Mouse (Mus musculus): ENCODE measurements around the gene Diaph2.
"Not testable (repeated sequence)": the region's sequence is repeated elsewhere in the genome, so short reads cannot be mapped to it uniquely, and the experiment has no call there.

Gene Diaph2

DNA sequence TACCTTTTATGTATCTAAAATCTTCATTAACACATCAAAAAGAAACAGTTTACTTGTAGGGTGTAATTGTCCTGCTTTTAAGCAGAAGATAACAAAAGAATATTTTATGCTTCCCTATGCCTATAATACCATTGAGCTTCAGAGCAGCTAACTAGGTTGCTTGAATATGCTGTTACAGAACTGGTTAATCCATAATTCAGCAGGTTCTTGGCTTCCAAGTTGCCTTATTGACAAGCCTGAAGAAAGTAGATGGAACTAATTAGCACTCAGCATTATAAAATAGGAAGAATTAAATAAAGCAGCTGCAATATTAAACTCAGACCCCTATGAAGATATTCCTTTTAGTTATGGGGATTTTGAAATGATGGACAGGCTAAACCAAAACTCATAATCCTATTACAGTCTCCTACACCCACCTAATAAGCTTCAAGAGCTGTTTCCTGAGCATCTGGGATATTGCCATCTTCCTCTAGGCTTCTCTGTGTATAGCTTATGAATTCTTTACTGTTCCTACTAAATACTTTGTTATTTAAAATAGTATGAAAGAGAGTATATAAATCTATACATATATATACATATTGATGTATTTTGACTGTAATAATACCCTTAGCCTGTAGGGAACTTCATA is 601.4 kb downstream of the Diaph2 start:
- no peak for DNase-seq

DNA sequence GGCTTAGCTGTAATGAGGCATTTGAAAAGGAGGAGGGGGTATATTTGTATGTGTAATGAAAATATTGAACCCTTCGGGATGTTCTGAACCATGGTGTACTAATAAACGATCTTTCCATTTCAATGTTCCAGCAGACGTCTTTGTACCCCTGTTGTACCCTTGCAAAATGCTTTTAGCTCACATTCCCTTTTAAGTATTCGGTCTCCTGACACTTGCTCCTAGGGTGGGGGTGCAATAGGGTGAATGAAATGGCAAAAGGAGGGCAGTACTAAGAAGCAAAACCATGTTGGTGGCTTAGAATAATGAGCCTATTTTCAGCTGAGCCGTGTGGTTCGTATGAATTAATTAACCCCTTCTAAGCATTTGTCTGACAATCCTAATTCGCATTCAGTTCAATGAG is 601.9 kb downstream of the Diaph2 start:
- DNase-seq = no peak

DNA sequence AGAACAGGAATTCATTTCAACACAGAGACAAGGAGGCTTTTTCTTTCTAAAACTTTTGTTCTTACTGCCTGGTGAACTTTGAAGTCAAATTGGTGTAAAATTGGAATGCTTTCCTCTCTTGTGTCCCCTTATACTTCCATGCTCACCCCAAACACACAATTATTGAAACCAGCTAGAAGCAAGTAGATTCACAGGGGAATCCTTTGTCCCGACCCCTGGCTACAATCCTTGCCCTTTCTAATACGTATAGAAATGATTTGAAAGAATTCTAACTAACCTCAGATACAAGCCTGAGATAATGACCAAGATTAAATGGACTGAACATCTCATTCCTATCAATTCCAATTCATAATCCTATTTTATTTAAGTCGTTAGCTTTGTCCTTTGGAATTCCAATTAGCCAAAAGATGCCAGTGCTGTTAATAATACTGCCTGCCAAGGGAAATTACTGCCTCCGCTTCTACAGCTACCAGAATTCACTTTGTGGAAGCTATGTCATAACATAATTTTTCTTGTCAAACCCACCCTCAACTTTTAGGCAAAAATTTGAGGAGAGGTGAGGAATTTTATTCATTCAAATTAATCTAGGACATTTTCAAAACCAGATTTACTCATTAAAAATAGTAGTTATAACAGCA is 644.1 kb downstream of the Diaph2 start:
- DNase-seq = no peak

DNA sequence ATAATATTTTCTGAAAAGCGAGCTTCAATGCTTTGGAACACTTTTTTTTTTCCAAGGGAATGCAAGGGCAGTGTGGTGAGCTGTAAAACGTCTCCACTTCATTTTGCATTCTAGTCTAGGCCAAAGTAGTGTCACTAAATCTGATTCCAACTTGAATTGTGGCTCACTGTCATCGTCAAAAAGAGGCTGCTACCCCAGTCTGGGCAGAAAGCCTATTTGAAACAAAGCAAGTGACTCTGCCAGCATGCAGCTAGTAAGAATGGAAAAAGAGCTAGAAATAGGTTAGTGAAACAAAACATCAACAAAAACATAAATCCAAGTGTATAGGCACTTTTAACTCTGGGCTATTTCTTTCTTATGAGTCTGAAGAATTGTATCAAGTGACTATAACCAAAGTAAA is 653.7 kb downstream of the Diaph2 start:
- DNase-seq = no peak

DNA sequence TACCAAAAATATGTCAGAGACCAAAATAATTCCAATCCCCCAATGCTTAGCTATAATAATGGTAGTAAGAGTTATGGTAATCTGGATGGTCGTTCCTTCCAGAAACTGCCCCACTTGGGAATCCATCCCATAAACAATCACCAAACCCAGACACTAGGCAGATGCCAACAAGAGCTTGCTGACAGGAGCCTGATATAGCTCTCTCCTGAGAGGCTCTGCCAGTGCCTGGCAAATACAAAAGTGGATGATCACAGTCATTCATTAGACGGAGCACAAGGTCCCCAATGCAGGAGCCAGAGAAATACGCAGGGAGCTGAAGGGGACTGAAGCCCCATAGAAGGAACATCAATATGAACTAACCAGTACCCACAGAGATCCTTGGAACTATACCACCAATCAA is 657.9 kb downstream of the Diaph2 start:
- DNase-seq = not testable (repeated sequence)

DNA sequence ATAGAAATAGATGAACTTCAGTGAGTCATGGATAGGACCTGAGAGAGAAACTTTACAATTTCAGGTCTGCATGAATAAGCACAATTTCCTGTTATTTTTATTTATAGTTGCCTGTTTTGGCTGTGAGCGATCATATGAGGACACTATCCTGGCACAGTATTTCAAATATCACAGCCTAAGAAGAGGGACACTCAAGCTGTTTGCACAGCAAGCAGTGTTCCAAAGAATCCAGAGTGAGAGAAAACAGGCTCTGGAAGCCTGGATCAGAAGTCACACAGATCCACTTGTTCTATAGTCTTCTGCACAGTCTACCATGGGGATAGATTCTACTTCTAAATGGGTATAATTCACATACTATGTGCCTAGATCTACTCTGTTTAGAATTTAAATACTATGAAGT is 659.4 kb downstream of the Diaph2 start:
- no peak for DNase-seq

DNA sequence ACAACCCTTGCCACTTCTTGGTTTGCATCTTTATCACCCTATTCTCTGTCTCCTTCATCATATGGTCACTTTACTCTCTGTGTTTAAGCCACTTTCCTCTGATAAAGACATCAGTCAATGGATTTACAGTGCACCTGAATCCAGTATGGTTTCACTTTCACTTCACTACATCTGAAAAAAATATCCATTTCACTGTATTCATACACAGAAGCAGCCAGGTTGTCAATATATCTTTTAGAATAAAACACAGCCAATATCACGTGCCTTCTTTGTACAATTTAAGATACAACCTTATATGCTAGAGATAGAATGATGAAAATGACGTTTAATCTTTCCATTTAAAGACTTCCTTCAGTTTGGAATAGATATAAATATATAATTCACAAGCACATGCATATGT is 673.6 kb downstream of the Diaph2 start:
- DNase-seq = no peak

DNA sequence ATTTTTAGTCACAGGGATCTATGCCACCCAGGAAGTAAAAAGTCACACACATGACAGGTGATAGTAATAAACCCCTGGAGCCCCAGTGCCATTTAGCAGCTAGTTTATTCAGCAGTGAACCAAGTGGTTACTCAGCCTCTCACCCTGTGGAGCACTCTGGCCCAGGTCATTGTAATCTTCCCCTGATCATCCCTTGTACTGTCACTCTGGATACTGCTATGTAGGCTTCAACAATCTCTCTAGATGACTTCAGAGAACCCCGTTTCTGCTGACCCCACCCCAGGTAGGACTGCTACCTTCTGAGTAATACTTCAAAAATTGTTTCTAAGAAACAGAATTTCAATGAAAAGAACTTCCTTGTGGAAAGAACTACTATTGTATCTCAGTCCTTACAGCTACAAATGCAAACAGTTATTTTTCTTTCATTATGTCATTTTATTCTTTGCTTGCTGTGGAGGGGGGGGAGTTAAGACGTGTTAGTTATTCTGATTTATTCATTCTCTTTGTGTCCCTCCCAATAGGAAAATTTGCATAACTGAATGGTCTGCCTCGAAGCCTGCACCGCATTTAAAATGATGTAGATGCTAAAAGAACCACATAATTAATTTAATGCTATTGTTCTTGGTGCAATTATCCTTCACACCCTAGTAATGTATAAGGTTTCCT is 702.4 kb downstream of the Diaph2 start:
- no peak for DNase-seq

DNA sequence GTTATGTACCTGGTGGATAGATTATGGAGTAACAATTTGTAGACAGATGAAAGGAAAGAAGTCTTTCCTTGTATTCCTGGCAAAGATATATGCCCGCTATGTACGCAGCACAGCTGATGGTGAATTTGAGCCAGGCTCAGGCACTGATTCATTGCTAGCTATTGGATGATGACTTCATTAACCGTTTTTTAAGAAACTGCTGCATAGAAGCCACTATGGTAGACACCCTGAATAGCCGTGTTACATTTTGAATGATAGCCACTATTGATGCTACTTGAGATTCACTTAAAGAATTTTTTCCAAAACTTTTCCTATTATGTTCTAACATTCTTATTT is 702.9 kb downstream of the Diaph2 start:
- DNase-seq = no peak

DNA sequence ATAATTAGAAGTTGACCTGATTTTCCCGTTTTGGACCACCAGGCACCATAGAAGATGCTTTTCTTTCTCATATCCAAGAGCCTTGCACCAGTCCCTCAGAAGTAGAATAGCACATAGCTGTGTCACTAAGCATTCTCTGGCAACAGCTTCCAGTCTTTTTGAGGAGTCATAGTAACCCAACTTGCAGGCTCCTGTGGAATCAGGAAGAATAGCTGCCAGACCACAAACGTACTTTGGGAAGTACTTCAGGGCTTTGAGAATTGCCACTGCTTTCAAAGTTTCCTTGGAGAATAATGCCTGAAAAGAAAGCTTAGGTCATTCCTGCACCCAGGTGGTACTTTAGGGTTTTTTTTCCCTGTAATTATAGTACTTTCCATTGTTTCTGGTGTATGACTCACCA is 723.6 kb downstream of the Diaph2 start:
- no peak for DNase-seq

DNA sequence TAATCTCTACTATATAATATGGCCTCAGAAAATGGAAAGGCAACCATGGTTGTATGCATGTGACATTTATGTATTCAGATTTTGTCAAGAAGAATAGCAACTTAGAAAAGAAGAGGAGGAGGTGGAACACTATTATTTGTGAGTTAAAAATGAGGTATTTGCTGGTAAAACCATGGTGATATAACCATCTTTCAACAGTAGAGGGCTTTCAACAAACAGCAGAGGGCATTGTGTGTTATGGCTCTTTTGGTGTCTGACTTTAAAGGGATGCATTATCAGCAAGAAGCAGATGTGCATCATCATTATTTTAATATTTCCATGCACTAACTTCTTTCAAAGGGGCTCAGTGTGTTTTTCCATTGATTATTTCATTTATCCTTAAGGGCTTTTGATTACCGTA is 731.3 kb downstream of the Diaph2 start:
- no peak for DNase-seq

DNA sequence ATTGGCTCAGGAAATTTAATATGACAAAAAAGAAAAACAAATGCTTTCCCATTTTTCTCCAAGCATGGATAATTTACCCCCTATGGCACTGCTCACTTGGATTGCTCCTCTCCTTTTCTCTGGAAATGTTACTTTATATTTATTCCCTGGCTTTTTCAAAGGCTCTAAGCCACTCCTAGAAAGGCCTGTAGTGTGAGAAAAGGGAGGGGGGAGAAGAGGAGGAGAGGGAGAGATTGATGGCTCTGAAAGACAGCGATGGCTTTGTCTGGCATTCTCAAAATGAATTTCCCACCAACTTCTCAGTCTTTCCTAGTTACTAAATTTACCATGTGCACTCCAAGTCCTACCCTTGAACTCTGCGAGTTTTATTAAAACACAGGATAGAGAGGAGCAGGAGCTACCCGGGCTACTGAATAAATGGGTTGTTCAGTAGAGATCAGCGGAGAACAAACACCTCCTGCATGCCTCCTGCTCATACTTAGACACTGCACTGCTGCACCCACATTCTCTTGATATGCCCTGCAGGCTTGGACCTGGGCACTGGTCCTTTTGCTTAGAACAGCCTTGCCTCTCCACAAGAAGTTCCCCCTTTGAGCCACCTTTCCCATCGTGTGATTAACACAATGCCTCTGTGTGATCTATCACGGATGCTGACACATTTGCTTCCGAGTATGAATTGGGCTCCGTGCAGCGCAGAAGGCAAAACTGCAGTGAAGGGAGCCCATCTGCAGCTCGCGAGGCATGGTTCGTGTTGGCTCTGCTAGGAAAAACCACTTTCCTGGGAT is 753.3 kb downstream of the Diaph2 start:
- DNase-seq = peak; percentile 9

DNA sequence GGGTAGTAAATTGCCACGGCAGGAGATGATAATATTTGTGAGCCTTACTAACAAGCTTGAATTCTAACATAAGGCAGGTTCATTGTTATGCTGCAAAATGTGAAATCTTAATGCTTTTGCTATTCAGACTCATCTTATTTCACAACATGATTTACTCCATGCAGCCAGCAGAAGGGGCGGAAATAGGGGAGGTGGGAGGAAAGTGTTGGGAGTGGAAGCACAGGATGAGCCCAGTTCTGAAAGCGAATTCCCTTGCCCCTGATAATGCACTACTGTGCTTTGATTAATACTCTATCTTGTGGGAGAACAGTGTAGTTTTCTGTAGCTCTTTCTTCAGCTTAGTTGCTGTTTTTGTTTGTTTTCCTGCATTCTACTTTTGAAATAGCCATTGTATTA is 753.9 kb downstream of the Diaph2 start:
- DNase-seq = no peak

DNA sequence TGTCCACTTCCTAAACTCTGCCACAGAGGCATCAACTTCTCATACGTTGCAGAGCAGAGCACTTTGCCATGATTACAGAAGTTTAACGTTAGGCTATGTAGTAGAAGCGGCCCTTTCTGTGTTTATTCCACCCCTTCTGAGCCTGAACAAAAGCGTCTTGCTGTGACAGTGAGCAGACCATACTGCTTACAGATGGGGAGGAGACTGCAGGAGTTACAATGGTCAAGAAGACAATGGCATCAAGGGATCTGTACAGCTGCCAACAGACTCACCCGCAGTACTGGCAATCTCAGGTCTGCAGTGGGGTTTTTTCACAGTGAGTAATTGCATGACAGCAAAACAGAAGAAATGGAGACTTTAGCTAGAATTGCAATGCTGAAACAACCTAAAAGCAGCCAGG is 756.1 kb downstream of the Diaph2 start:
- DNase-seq = no peak

Measured in right cerebral cortex, postnatal 4 days (tissue).